Mouse (Mus musculus): ENCODE measurements around the gene Slc16a11. TPM values are rescaled to one million over a fixed set of nuclear protein-coding genes. Genes with fewer than 3 reads are reported as not detected.
A peak's percentile ranks its signal among the peaks of the same experiment; 100 is the strongest.

The Slc16a11 gene
- polyA plus RNA-seq, 1 experiment from 2014 or later, result 0.18 TPM

GRCm38 (mm10) chr11:70239541-70240279, 27.2 kb downstream of the Slc16a11 start, which contains the start of the genes Gm21988 and Rnasek:
Gene Gm21988 (minus strand): TSS chr11:70239830.
Gene Rnasek (minus strand): TSS chr11:70239842.
- no peaks in the 10 kb centered on the region for H3K27me3 ChIP-seq (ENCODE audit: control insufficient read depth, insufficient read depth, low read length)
- H3K4me2 ChIP-seq (ENCODE audit: low read length), result peak within 1 kb of the TSS; percentile 86
- peaks cover 8 to 21% of the 10 kb centered on the region in 2 experiments for H3K4me1 ChIP-seq (ENCODE audit: control insufficient read depth in 2 of 2, insufficient read depth in 2 of 2, low read length in 2 of 2)
- no peaks in the 10 kb centered on the region for H3K9me3 ChIP-seq (ENCODE audit: control insufficient read depth, low read length)
- H3K4me3 ChIP-seq (ENCODE audit: control insufficient read depth in 1 of 2, insufficient read depth in 1 of 2, low read depth in 1 of 2, low read length in 2 of 2), result peak within 1 kb of the TSS; percentile 63 to 88
- peak; percentile 45 for ATAC-seq (ENCODE audit: insufficient number of reproducible peaks, insufficient read depth, low FRiP score, low read depth)
- H3K27ac ChIP-seq (replicated peaks in 1 of 2; ENCODE audit: control insufficient read depth in 1 of 2, insufficient read depth in 1 of 2, low read depth in 2 of 2, low read length in 2 of 2), result peak within 1 kb of the TSS; percentile 89 to 94
- H3K36me3 ChIP-seq (ENCODE audit: control insufficient read depth, insufficient read depth, low read length), result peaks cover 13% of the 10 kb centered on the region
- WGBS, result under 1% methylated on average over 29 of the region's 35 CpGs
- peak within 1 kb of the TSS; percentile 87 for H3K9ac ChIP-seq (ENCODE audit: low read length)

DNA sequence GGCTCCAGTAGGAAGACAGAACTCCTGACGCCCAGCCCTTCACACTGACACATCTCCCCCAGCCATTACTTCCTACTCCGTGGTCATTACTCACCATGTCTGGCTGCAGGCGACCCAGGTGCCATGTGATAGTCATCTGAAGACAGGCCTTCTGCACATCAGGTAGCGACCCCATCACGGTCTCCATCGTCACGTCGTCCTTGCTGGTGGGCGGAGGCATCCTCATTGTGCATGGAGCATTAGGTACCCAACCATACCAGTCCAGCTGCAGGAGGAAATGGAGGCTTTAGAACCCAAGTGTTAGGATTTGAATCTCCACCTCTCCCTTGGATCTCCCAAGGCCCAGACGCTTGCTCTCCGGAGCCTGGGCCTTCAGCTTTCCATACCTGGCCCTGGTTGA, 30.0 kb downstream of the Slc16a11 start:
- no peak for ATAC-seq (ENCODE audit: insufficient number of reproducible peaks, insufficient read depth, low FRiP score, low read depth)
- H3K9me3 ChIP-seq (ENCODE audit: control insufficient read depth, low read length), result no peaks in the 10 kb centered on the region
- no peak overlapping the region for H3K4me2 ChIP-seq (ENCODE audit: low read length)
- H3K36me3 ChIP-seq (ENCODE audit: control insufficient read depth, insufficient read depth, low read length), result no peaks in the 10 kb centered on the region
- peaks cover 7% of the 10 kb centered on the region; the same call in 1 of the 2 replicates for H3K27me3 ChIP-seq (ENCODE audit: control insufficient read depth, insufficient read depth, low read length)
- H3K9ac ChIP-seq (ENCODE audit: low read length), result no peak overlapping the region
- H3K27ac ChIP-seq (replicated peaks in 1 of 2; ENCODE audit: control insufficient read depth in 1 of 2, insufficient read depth in 1 of 2, low read depth in 2 of 2, low read length in 2 of 2), result no peak overlapping the region
- no peak overlapping the region for H3K4me3 ChIP-seq (ENCODE audit: control insufficient read depth in 1 of 2, insufficient read depth in 1 of 2, low read depth in 1 of 2, low read length in 2 of 2)
- 65% methylated on average over 11 of the region's 11 CpGs for WGBS
- H3K4me1 ChIP-seq (ENCODE audit: control insufficient read depth in 2 of 2, insufficient read depth in 2 of 2, low read length in 2 of 2), result peaks cover 5 to 12% of the 10 kb centered on the region in 2 experiments

- Histone ChIP-seq H3K36me3 (ENCODE audit: control insufficient read depth, insufficient read depth, low read length) (no peaks in the 10 kb centered on the region), H3K4me1 (ENCODE audit: control insufficient read depth in 2 of 2, insufficient read depth in 2 of 2, low read length in 2 of 2) (peaks cover 0 to 2% of the 10 kb centered on the region in 2 experiments; a peak in 1 of 4 replicates), H3K4me3 (ENCODE audit: control insufficient read depth in 1 of 2, insufficient read depth in 1 of 2, low read depth in 1 of 2, low read length in 2 of 2) (no peak overlapping the region), H3K9ac (ENCODE audit: low read length) (no peak overlapping the region), H3K27ac (replicated peaks in 1 of 2; ENCODE audit: control insufficient read depth in 1 of 2, insufficient read depth in 1 of 2, low read depth in 2 of 2, low read length in 2 of 2) (no peak overlapping the region), H3K4me2 (ENCODE audit: low read length) (no peak overlapping the region), H3K27me3 (ENCODE audit: control insufficient read depth, insufficient read depth, low read length) (peaks cover 18% of the 10 kb centered on the region), H3K9me3 (ENCODE audit: control insufficient read depth, low read length) (no peaks in the 10 kb centered on the region)
- 46% methylated on average over 9 of the region's 9 CpGs for WGBS
- ATAC-seq (ENCODE audit: insufficient number of reproducible peaks, insufficient read depth, low FRiP score, low read depth), result peak; percentile 15; the same call in 1 of the 2 replicates
These were observed 34.7 kb downstream of the Slc16a11 start for GRCm38 (mm10) chr11:70247136-70247845.

- no peak for ATAC-seq (ENCODE audit: insufficient number of reproducible peaks, insufficient read depth, low FRiP score, low read depth)
- H3K4me1 ChIP-seq (ENCODE audit: control insufficient read depth in 2 of 2, insufficient read depth in 2 of 2, low read length in 2 of 2), result peaks cover 5 to 8% of the 10 kb centered on the region in 2 experiments; a peak in 3 of 4 replicates
- 53% methylated on average over 11 of the region's 11 CpGs for WGBS
- no peaks in the 10 kb centered on the region for H3K9me3 ChIP-seq (ENCODE audit: control insufficient read depth, low read length)
- H3K9ac ChIP-seq (ENCODE audit: low read length), result no peak overlapping the region
- peaks cover 45% of the 10 kb centered on the region for H3K27me3 ChIP-seq (ENCODE audit: control insufficient read depth, insufficient read depth, low read length)
- no peak overlapping the region for H3K4me2 ChIP-seq (ENCODE audit: low read length)
- H3K27ac ChIP-seq (replicated peaks in 1 of 2; ENCODE audit: control insufficient read depth in 1 of 2, insufficient read depth in 1 of 2, low read depth in 2 of 2, low read length in 2 of 2), result no peak overlapping the region
- no peak overlapping the region for H3K4me3 ChIP-seq (ENCODE audit: control insufficient read depth in 1 of 2, insufficient read depth in 1 of 2, low read depth in 1 of 2, low read length in 2 of 2)
- H3K36me3 ChIP-seq (ENCODE audit: control insufficient read depth, insufficient read depth, low read length), result no peaks in the 10 kb centered on the region
These were observed 37.6 kb downstream of the Slc16a11 start for GRCm38 (mm10) chr11:70250150-70250549.

GRCm38 (mm10) chr11:70251853-70252252, 39.3 kb downstream of the Slc16a11 start:
- H3K27ac ChIP-seq (replicated peaks in 1 of 2; ENCODE audit: control insufficient read depth in 1 of 2, insufficient read depth in 1 of 2, low read depth in 2 of 2, low read length in 2 of 2), result no peak overlapping the region
- peaks cover 43% of the 10 kb centered on the region for H3K27me3 ChIP-seq (ENCODE audit: control insufficient read depth, insufficient read depth, low read length)
- no peak for ATAC-seq (ENCODE audit: insufficient number of reproducible peaks, insufficient read depth, low FRiP score, low read depth)
- H3K9me3 ChIP-seq (ENCODE audit: control insufficient read depth, low read length), result 0 out of 2 replicates have a peak, but pooled peaks cover 2% of the 10 kb centered on the region
- 54% methylated on average over 8 of the region's 8 CpGs for WGBS
- H3K4me2 ChIP-seq (ENCODE audit: low read length), result no peak overlapping the region
- no peak overlapping the region for H3K9ac ChIP-seq (ENCODE audit: low read length)
- H3K4me1 ChIP-seq (ENCODE audit: control insufficient read depth in 2 of 2, insufficient read depth in 2 of 2, low read length in 2 of 2), result peaks cover 5 to 8% of the 10 kb centered on the region in 2 experiments; a peak in 3 of 4 replicates
- no peak overlapping the region for H3K4me3 ChIP-seq (ENCODE audit: control insufficient read depth in 1 of 2, insufficient read depth in 1 of 2, low read depth in 1 of 2, low read length in 2 of 2)
- no peaks in the 10 kb centered on the region for H3K36me3 ChIP-seq (ENCODE audit: control insufficient read depth, insufficient read depth, low read length)

GRCm38 (mm10) chr11:70254337-70254736, 41.8 kb downstream of the Slc16a11 start:
- ATAC-seq (ENCODE audit: insufficient number of reproducible peaks, insufficient read depth, low FRiP score, low read depth), result no peak
- peaks cover 5 to 8% of the 10 kb centered on the region in 2 experiments; a peak in 3 of 4 replicates for H3K4me1 ChIP-seq (ENCODE audit: control insufficient read depth in 2 of 2, insufficient read depth in 2 of 2, low read length in 2 of 2)
- peak overlapping the region; percentile 29 to 43 for H3K4me3 ChIP-seq (ENCODE audit: control insufficient read depth in 1 of 2, insufficient read depth in 1 of 2, low read depth in 1 of 2, low read length in 2 of 2)
- 0 out of 2 replicates have a peak, but pooled peaks cover 2% of the 10 kb centered on the region for H3K9me3 ChIP-seq (ENCODE audit: control insufficient read depth, low read length)
- peak overlapping the region; percentile 73 for H3K4me2 ChIP-seq (ENCODE audit: low read length)
- WGBS, result 7% methylated on average over 18 of the region's 18 CpGs
- H3K27ac ChIP-seq (replicated peaks in 1 of 2; ENCODE audit: control insufficient read depth in 1 of 2, insufficient read depth in 1 of 2, low read depth in 2 of 2, low read length in 2 of 2), result no peak overlapping the region
- H3K27me3 ChIP-seq (ENCODE audit: control insufficient read depth, insufficient read depth, low read length), result peaks cover 43% of the 10 kb centered on the region
- H3K36me3 ChIP-seq (ENCODE audit: control insufficient read depth, insufficient read depth, low read length), result no peaks in the 10 kb centered on the region
- peak overlapping the region; percentile 67; the same call in 1 of the 2 replicates for H3K9ac ChIP-seq (ENCODE audit: low read length)

DNA sequence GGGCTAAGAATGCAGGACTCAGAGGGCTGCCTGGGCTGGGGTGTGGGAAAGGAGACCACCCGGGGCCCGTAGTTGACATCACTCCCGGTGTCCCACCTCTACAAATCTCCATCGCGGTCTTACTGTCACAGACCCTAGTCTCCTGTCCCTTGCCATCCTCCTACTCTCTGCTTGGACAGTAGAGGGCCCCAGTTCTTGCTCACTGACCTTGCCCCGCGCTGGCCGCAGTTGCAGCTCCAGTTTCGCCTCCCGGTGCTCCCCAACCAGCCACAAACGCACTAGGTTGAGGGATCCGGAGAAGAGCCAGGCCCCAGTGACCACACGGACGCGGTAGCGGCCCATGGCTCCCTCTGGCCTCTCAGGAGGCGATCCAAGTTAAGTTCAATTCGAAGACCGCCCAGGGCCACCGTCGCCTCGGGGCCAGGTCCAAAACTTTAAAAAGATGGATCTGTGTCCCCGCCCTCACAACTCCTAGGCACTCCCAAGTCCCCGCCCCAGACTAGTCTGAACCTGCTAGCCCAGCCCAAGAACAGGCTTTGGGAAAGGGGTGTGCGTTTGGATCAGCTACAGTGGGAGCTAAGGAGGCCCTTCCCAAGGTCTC, 42.5 kb downstream of the Slc16a11 start, which contains the start of gene Alox12:
Gene Alox12, minus strand, starts transcription at position 423 of the 601 bp plus-strand sequence.
- Histone ChIP-seq H3K4me1 (ENCODE audit: control insufficient read depth in 2 of 2, insufficient read depth in 2 of 2, low read length in 2 of 2) (peaks cover 5 to 8% of the 10 kb centered on the region in 2 experiments; a peak in 3 of 4 replicates), H3K9ac (ENCODE audit: low read length) (peak within 1 kb of the TSS; percentile 67), H3K4me2 (ENCODE audit: low read length) (peak within 1 kb of the TSS; percentile 73), H3K27me3 (ENCODE audit: control insufficient read depth, insufficient read depth, low read length) (peaks cover 43% of the 10 kb centered on the region), H3K4me3 (ENCODE audit: control insufficient read depth in 1 of 2, insufficient read depth in 1 of 2, low read depth in 1 of 2, low read length in 2 of 2) (peak within 1 kb of the TSS; percentile 29 to 43), H3K36me3 (ENCODE audit: control insufficient read depth, insufficient read depth, low read length) (no peaks in the 10 kb centered on the region), H3K27ac (replicated peaks in 1 of 2; ENCODE audit: control insufficient read depth in 1 of 2, insufficient read depth in 1 of 2, low read depth in 2 of 2, low read length in 2 of 2) (no peak within 1 kb of the TSS), H3K9me3 (ENCODE audit: control insufficient read depth, low read length) (0 out of 2 replicates have a peak, but pooled peaks cover 2% of the 10 kb centered on the region)
- no peak for ATAC-seq (ENCODE audit: insufficient number of reproducible peaks, insufficient read depth, low FRiP score, low read depth)
- WGBS, result 1% methylated on average over 25 of the region's 25 CpGs
